Mouse (Mus musculus): ENCODE results near the gene Copz1. TPM values are rescaled to one million over a fixed set of nuclear protein-coding genes. Genes with fewer than 3 reads are reported as not detected.

Copz1 gene
- polyA plus RNA-seq, 1 experiment: 9.1 TPM

GRCm38 (mm10) chr15:103250195-103250740 is 22.2 kb upstream of the Copz1 start:
- H3K27me3 ChIP-seq (ENCODE audit: control insufficient read depth): no peaks in the 10 kb centered on the region; the same call in 1 of the 2 replicates
- H3K4me1 ChIP-seq (ENCODE audit: control insufficient read depth): peaks cover 77% of the 10 kb centered on the region
- peaks cover 99% of the 10 kb centered on the region for H3K36me3 ChIP-seq (ENCODE audit: control insufficient read depth)
- no peaks in the 10 kb centered on the region; the same call in 1 of the 2 replicates for H3K9me3 ChIP-seq (ENCODE audit: control insufficient read depth, low read length)
- peak overlapping the region; percentile 83 for H3K4me3 ChIP-seq (replicated peaks)
- TF ChIP-seq TAL1 (IDR thresholded peaks at IDR 0.05; ENCODE audit: low read length) (no peak), GATA1 (IDR thresholded peaks at IDR 0.05; ENCODE audit: low read length) (no peak)

GRCm38 (mm10) chr15:103251595-103251994 is 20.9 kb upstream of the Copz1 start:
- TF ChIP-seq TAL1 (IDR thresholded peaks at IDR 0.05; ENCODE audit: low read length): peak; percentile 97
- peak; percentile 99 for TF ChIP-seq GATA1 (IDR thresholded peaks at IDR 0.05; ENCODE audit: low read length)
- no peaks in the 10 kb centered on the region; the same call in 1 of the 2 replicates for H3K9me3 ChIP-seq (ENCODE audit: control insufficient read depth, low read length)
- H3K27me3 ChIP-seq (ENCODE audit: control insufficient read depth): no peaks in the 10 kb centered on the region; the same call in 1 of the 2 replicates
- peaks cover 77% of the 10 kb centered on the region for H3K4me1 ChIP-seq (ENCODE audit: control insufficient read depth)
- H3K4me3 ChIP-seq (replicated peaks): peak overlapping the region; percentile 83
- peaks cover 94% of the 10 kb centered on the region for H3K36me3 ChIP-seq (ENCODE audit: control insufficient read depth)

GRCm38 (mm10) chr15:103252660-103253059 is 19.9 kb upstream of the Copz1 start:
- Histone ChIP-seq H3K4me3 (replicated peaks) (peak overlapping the region; percentile 83), H3K4me1 (ENCODE audit: control insufficient read depth) (peaks cover 77% of the 10 kb centered on the region), H3K9me3 (ENCODE audit: control insufficient read depth, low read length) (no peaks in the 10 kb centered on the region; the same call in 1 of the 2 replicates), H3K36me3 (ENCODE audit: control insufficient read depth) (peaks cover 86% of the 10 kb centered on the region), H3K27me3 (ENCODE audit: control insufficient read depth) (no peaks in the 10 kb centered on the region; the same call in 1 of the 2 replicates)
- no peak for TF ChIP-seq GATA1 (IDR thresholded peaks at IDR 0.05; ENCODE audit: low read length)
- no peak for TF ChIP-seq TAL1 (IDR thresholded peaks at IDR 0.05; ENCODE audit: low read length)

GRCm38 (mm10) chr15:103253352-103253751 is 19.2 kb upstream of the Copz1 start:
- TF ChIP-seq GATA1 (IDR thresholded peaks at IDR 0.05; ENCODE audit: low read length) (no peak), TAL1 (IDR thresholded peaks at IDR 0.05; ENCODE audit: low read length) (no peak)
- Histone ChIP-seq H3K4me1 (ENCODE audit: control insufficient read depth) (peaks cover 76% of the 10 kb centered on the region), H3K27me3 (ENCODE audit: control insufficient read depth) (no peaks in the 10 kb centered on the region; the same call in 1 of the 2 replicates), H3K4me3 (replicated peaks) (peak overlapping the region; percentile 83), H3K36me3 (ENCODE audit: control insufficient read depth) (peaks cover 82% of the 10 kb centered on the region), H3K9me3 (ENCODE audit: control insufficient read depth, low read length) (no peaks in the 10 kb centered on the region; the same call in 1 of the 2 replicates)

- no peaks in the 10 kb centered on the region; the same call in 1 of the 2 replicates for H3K9me3 ChIP-seq (ENCODE audit: control insufficient read depth, low read length)
- TF ChIP-seq TAL1 (IDR thresholded peaks at IDR 0.05; ENCODE audit: low read length): no peak
- no peak for TF ChIP-seq GATA1 (IDR thresholded peaks at IDR 0.05; ENCODE audit: low read length)
- H3K36me3 ChIP-seq (ENCODE audit: control insufficient read depth): peaks cover 65% of the 10 kb centered on the region
- H3K4me1 ChIP-seq (ENCODE audit: control insufficient read depth): peaks cover 78% of the 10 kb centered on the region
- no peaks in the 10 kb centered on the region for H3K27me3 ChIP-seq (ENCODE audit: control insufficient read depth)
- peak overlapping the region; percentile 83 for H3K4me3 ChIP-seq (replicated peaks)
These were observed 17.3 kb upstream of the Copz1 start for GRCm38 (mm10) chr15:103255169-103255568.

GRCm38 (mm10) chr15:103256210-103256986 is 16.1 kb upstream of the Copz1 start:
- Histone ChIP-seq H3K36me3 (ENCODE audit: control insufficient read depth) (peaks cover 52% of the 10 kb centered on the region), H3K27me3 (ENCODE audit: control insufficient read depth) (no peaks in the 10 kb centered on the region), H3K4me1 (ENCODE audit: control insufficient read depth) (peaks cover 77% of the 10 kb centered on the region), H3K4me3 (replicated peaks) (peak overlapping the region; percentile 83), H3K9me3 (ENCODE audit: control insufficient read depth, low read length) (no peaks in the 10 kb centered on the region)
- TF ChIP-seq TAL1 (IDR thresholded peaks at IDR 0.05; ENCODE audit: low read length) (no peak), GATA1 (IDR thresholded peaks at IDR 0.05; ENCODE audit: low read length) (no peak)

- Histone ChIP-seq H3K9me3 (ENCODE audit: control insufficient read depth, low read length) (no peaks in the 10 kb centered on the region), H3K27me3 (ENCODE audit: control insufficient read depth) (no peaks in the 10 kb centered on the region), H3K4me1 (ENCODE audit: control insufficient read depth) (peaks cover 69% of the 10 kb centered on the region), H3K4me3 (replicated peaks) (peak within 1 kb of the TSS; percentile 83), H3K36me3 (ENCODE audit: control insufficient read depth) (peaks cover 36% of the 10 kb centered on the region)
- TF ChIP-seq GATA1 (IDR thresholded peaks at IDR 0.05; ENCODE audit: low read length) (peak; percentile 88), TAL1 (IDR thresholded peaks at IDR 0.05; ENCODE audit: low read length) (peak; percentile 92)
These were observed 14.5 kb upstream of the Copz1 start, which contains the start of gene Nfe2 for GRCm38 (mm10) chr15:103257790-103258728. Nfe2 (minus strand) TSS chr15:103258403.

- Histone ChIP-seq H3K36me3 (ENCODE audit: control insufficient read depth) (peaks cover 25% of the 10 kb centered on the region), H3K4me1 (ENCODE audit: control insufficient read depth) (peaks cover 75% of the 10 kb centered on the region), H3K4me3 (replicated peaks) (peak overlapping the region; percentile 83), H3K27me3 (ENCODE audit: control insufficient read depth) (no peaks in the 10 kb centered on the region), H3K9me3 (ENCODE audit: control insufficient read depth, low read length) (no peaks in the 10 kb centered on the region)
- TF ChIP-seq TAL1 (IDR thresholded peaks at IDR 0.05; ENCODE audit: low read length) (no peak), GATA1 (IDR thresholded peaks at IDR 0.05; ENCODE audit: low read length) (no peak)
These were observed 13.4 kb upstream of the Copz1 start for GRCm38 (mm10) chr15:103259162-103259561.

All from erythroblast, embryonic 14.5 days (primary cell).